Mouse (Mus musculus) limb, embryonic 15.5 days (tissue): ENCODE data around the gene Shq1. TPM values are rescaled to one million over a fixed set of nuclear protein-coding genes. Genes with fewer than 3 reads are reported as not detected.

Experiments used
- ATAC-seq: fragments of 200-750 bp; cut with Nextera tagmentation; 2 replicates; pipeline ENCODE4 v1.8.0; 2017; ENCODE audit warnings: low read depth, moderate TSS enrichment; ENCODE audit not compliant: insufficient number of reproducible peaks, low FRiP score, low TSS enrichment
- H3K27ac ChIP-seq: fragments of 300-500 bp; sonication (generic); 2 replicates; pipeline ENCODE4 v1.5.1; 2015; ENCODE audit warnings: moderate library complexity, mild to moderate bottlenecking, inconsistent platforms
- H3K27me3 ChIP-seq: fragments of 300-500 bp; sonication (generic); 2 replicates; pipeline ENCODE4 v1.6.1; 2015; ENCODE audit warnings: inconsistent platforms
- H3K36me3 ChIP-seq: fragments of 300-500 bp; sonication (generic); 2 replicates; pipeline ENCODE4 v1.6.1; 2015; ENCODE audit warnings: inconsistent platforms
- H3K4me1 ChIP-seq: fragments of 300-500 bp; sonication (generic); 2 replicates; pipeline ENCODE4 v1.6.1; 2015; ENCODE audit warnings: inconsistent platforms
- H3K4me2 ChIP-seq: fragments of 300-500 bp; sonication (generic); 2 replicates; pipeline ENCODE4 v1.6.1; 2015; ENCODE audit warnings: mild to moderate bottlenecking, inconsistent platforms
- H3K4me3 ChIP-seq: fragments of 300-500 bp; sonication (generic); 2 replicates; pipeline ENCODE4 v1.5.1; 2015; ENCODE audit warnings: mild to moderate bottlenecking, inconsistent platforms
- H3K9ac ChIP-seq: fragments of 300-500 bp; sonication (generic); 2 replicates; pipeline ENCODE4 v1.6.1; 2015; ENCODE audit warnings: inconsistent platforms
- H3K9me3 ChIP-seq: fragments of 300-500 bp; sonication (generic); 2 replicates; pipeline ENCODE4 v1.6.1; 2016; ENCODE audit warnings: inconsistent platforms
- WGBS: fragments of 180-500 bp; shearing (Covaris S2); methylation state at CpG from one replicate; pipeline ENCODE4 v1.1.7; 2015; 5-methylcytosine and 5-hydroxymethylcytosine counted together
- polyA plus RNA-seq: library from polyadenylated mRNA; unstranded; fragments of >200 nt; fragmentation: Nextera tagmentation; extraction: Ambion mirVana; gene quantifications from 2 replicates; pipeline ENCODE4 v1.2.1, GENCODE M21; 2015

Gene Shq1
- polyA plus RNA-seq, 1 experiment from 2014 or later: 14.3 TPM

DNA sequence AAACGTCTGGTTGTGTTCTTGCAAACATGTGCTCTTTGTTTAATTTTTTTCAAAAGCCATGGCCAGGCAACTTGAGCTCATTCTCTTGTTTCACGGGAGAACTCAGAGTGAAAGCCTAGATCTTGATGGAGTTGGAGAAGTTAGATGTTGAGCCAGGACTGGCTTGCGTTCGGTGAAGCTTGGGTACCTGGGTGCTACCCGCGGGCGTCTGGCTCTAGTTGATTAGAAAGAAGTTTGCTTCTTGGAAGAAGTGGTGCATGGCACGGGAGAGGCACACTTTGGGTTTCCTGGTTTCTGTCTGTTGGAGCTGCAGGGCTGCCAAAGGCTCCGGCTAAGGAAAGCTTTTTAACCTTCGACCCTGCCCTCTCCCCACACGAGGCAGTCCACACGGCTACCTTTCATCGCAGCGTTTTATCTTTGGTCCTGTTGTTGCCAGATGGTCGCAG, 34.4 kb upstream of the Shq1 start:
- Histone ChIP-seq H3K27ac (peak overlapping the region; percentile 94), H3K9me3 (no peaks in the 10 kb centered on the region; the same call in 1 of the 2 replicates), H3K4me1 (peaks cover 40% of the 10 kb centered on the region), H3K4me3 (peak overlapping the region; percentile 83), H3K9ac (peak overlapping the region; percentile 86), H3K36me3 (no peaks in the 10 kb centered on the region), H3K27me3 (no peaks in the 10 kb centered on the region), H3K4me2 (peak overlapping the region; percentile 77)
- no peak for ATAC-seq
- 2% methylated on average over 15 of the region's 15 CpGs for WGBS

GRCm38 (mm10) chr6:100704574-100705365, 33.8 kb upstream of the Shq1 start, which contains the start of gene Gxylt2:
Gene Gxylt2, plus strand, starts transcription at chr6:100704734.
- Histone ChIP-seq H3K4me2 (peak within 1 kb of the TSS; percentile 77), H3K4me1 (peaks cover 40% of the 10 kb centered on the region), H3K4me3 (peak within 1 kb of the TSS; percentile 83), H3K9me3 (no peaks in the 10 kb centered on the region; the same call in 1 of the 2 replicates), H3K36me3 (no peaks in the 10 kb centered on the region), H3K27me3 (no peaks in the 10 kb centered on the region), H3K27ac (peak within 1 kb of the TSS; percentile 94), H3K9ac (peak within 1 kb of the TSS; percentile 86)
- WGBS: under 1% methylated on average over 69 of the region's 77 CpGs
- ATAC-seq: peak; percentile 89

DNA sequence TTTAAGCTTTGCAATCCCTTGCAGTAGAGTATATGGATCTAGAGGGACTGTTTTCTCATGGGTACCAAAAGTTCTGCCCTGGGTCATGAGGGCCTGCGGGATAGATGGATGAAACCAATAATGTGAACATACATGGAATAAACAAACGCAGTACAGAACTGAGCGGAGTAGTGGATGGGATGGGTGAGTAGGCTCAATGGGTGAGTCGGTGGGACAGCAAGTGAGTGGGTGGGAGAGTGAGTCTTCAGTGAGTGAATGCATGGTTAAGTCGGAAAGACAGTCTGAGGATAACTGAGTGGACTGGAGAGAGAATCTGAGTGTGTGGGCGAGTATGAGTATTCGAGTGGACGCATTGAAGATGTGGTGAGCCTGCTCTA, 33.2 kb upstream of the Shq1 start:
- Histone ChIP-seq H3K27me3 (no peaks in the 10 kb centered on the region), H3K9me3 (no peaks in the 10 kb centered on the region; the same call in 1 of the 2 replicates), H3K9ac (peak overlapping the region; percentile 86), H3K4me2 (peak overlapping the region; percentile 77), H3K27ac (peak overlapping the region; percentile 94), H3K4me3 (peak overlapping the region; percentile 83), H3K4me1 (peaks cover 35% of the 10 kb centered on the region), H3K36me3 (no peaks in the 10 kb centered on the region)
- ATAC-seq: no peak
- WGBS: 27% methylated on average over 8 of the region's 8 CpGs

DNA sequence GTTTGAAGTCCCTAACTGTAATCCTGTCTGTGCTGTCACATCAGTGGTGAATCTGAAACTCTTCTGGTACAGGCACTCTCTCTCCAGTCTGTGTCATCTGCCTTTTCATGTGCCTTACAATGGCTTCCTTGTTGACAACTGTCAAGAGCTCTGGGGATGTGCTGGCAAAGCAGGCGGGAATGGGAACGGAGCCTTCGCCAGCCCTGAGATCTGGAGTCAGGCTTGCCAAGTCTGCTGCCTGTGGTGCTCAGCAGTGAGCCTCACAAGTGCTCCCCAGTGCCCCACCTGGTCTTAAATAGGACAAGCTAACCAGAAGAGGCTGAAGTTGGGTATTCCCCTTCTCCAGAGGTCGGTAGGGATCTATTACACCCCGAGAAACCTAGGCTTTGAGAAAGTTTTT, 29.8 kb upstream of the Shq1 start:
- H3K36me3 ChIP-seq: no peaks in the 10 kb centered on the region
- 65% methylated on average over 5 of the region's 5 CpGs for WGBS
- H3K27me3 ChIP-seq: no peaks in the 10 kb centered on the region
- H3K27ac ChIP-seq: no peak overlapping the region
- ATAC-seq: no peak
- H3K4me2 ChIP-seq: no peak overlapping the region
- H3K4me1 ChIP-seq: peaks cover 9% of the 10 kb centered on the region
- H3K4me3 ChIP-seq: no peak overlapping the region
- no peaks in the 10 kb centered on the region; the same call in 1 of the 2 replicates for H3K9me3 ChIP-seq
- H3K9ac ChIP-seq: no peak overlapping the region

DNA sequence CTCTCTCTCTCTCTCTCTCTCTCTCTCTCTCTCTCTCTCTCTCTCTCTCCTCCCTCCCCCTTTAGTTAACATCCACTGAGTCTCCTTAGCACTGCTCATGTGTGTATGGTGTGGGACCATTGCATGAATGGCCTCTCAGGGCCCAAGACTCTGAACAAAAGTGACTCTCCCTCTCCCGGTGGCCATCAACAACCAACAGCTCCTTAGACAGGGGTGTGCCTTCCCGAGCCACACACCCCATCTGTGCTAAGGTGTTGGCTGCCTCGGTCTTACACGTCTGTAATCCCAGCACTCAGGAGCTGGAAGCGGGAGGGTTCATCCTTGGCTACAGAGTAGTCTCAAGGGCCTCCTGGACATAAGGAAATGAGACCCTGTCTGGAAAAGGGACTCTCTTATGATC, 29.0 kb upstream of the Shq1 start:
- Histone ChIP-seq H3K9ac (no peak overlapping the region), H3K4me3 (no peak overlapping the region), H3K9me3 (no peaks in the 10 kb centered on the region; the same call in 1 of the 2 replicates), H3K4me1 (peaks cover 8% of the 10 kb centered on the region), H3K27ac (no peak overlapping the region), H3K27me3 (no peaks in the 10 kb centered on the region), H3K36me3 (no peaks in the 10 kb centered on the region), H3K4me2 (no peak overlapping the region)
- 81% methylated on average over 5 of the region's 5 CpGs for WGBS
- ATAC-seq: no peak

DNA sequence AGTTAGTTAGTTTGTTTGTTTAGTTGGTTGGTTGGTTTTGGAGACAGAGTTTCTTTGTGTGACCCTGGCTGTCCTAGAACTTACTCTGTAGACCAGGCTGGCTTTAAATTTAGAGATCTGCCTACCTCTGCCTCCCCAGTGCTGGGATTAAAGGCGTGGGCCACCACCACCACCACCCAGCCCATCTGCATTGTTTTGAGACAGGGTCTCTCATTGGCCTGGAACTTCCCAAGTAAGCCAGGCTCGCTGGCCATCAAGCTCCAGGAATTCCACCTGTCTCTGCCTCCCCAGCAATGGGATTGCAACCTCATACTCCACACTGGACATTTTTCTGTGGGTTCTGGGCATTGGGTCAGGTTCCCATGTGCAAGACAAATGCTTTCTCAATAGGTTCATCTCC, 15.4 kb upstream of the Shq1 start:
- Histone ChIP-seq H3K27ac (no peak overlapping the region), H3K9ac (no peak overlapping the region), H3K36me3 (no peaks in the 10 kb centered on the region), H3K27me3 (no peaks in the 10 kb centered on the region), H3K4me2 (no peak overlapping the region), H3K9me3 (no peaks in the 10 kb centered on the region), H3K4me3 (no peak overlapping the region), H3K4me1 (no peaks in the 10 kb centered on the region)
- WGBS: 81% methylated on average over 2 of the region's 2 CpGs
- no peak for ATAC-seq

DNA sequence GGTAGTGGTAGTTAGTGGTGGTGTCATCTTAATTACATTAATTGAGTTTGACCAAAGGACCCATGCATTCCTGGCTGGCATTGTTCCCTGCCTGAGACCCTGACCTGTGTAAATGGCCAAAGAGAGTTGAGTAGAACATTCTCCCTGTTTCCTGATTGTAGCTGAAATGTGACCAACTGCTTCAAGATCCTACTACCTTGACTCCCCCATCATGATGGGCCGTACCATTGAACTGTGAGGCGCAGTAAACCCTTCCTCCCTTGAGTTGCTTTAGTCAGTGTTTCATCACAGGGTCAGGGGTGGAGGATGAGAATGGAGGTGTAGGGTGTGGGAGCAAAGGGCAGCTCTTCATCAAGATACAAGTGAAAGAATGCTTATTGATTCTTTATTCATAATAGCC, 7.7 kb upstream of the Shq1 start:
- Histone ChIP-seq H3K4me2 (no peak overlapping the region), H3K9me3 (no peaks in the 10 kb centered on the region), H3K36me3 (no peaks in the 10 kb centered on the region), H3K27ac (no peak overlapping the region), H3K4me1 (no peaks in the 10 kb centered on the region), H3K4me3 (no peak overlapping the region), H3K9ac (no peak overlapping the region), H3K27me3 (no peaks in the 10 kb centered on the region)
- 95% methylated on average over 2 of the region's 2 CpGs for WGBS
- no peak for ATAC-seq

DNA sequence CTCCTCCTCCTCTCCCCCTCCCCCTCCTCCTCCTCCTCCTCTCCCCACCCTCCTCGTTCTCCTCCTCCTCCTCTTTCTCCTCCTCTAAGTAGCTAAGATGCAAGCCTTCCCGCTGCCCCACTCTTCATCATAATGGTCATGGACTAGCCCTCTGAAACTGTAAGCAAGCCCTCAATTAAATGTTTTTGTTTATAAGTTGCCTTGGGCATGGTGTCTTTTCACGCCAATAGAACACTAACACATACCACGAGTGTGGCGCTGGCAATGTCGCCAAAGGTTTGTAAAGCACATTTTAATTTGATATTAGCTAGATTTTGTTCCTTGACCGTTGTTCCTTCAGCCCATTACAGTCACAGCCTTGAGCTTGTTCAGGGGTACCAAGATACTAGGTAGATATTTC, 5.5 kb upstream of the Shq1 start:
- Histone ChIP-seq H3K4me1 (0 out of 2 replicates have a peak, but pooled peaks cover 1% of the 10 kb centered on the region), H3K27me3 (peaks cover 8% of the 10 kb centered on the region; the same call in 1 of the 2 replicates), H3K9me3 (no peaks in the 10 kb centered on the region), H3K27ac (no peak overlapping the region), H3K4me2 (no peak overlapping the region), H3K36me3 (no peaks in the 10 kb centered on the region), H3K4me3 (no peak overlapping the region), H3K9ac (no peak overlapping the region)
- 89% methylated on average over 6 of the region's 7 CpGs for WGBS
- ATAC-seq: no peak

DNA sequence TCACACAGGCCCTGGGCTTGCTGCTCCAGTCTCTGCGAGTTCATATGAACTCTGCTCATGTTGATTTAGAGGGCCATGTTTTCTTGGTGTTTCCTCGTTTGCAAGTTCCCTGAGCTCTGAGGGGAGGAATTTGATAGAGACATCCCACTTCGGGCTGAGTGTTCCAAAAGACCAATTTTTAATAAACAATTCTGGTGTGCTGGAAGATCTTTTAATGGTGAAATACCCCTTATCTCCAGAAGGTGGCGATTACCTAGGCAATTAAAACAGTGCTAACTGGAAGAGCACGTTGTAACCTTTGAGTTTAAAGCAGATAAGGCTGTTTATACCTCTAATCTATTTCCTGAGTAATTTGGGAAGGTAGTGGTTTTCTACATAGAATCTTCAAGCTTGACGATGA, 4.0 kb upstream of the Shq1 start:
- no peak overlapping the region for H3K27ac ChIP-seq
- H3K4me2 ChIP-seq: no peak overlapping the region
- H3K27me3 ChIP-seq: peaks cover 8% of the 10 kb centered on the region; the same call in 1 of the 2 replicates
- no peak overlapping the region for H3K4me3 ChIP-seq
- H3K36me3 ChIP-seq: no peaks in the 10 kb centered on the region
- H3K4me1 ChIP-seq: peaks cover 11% of the 10 kb centered on the region
- 20% methylated on average over 6 of the region's 6 CpGs for WGBS
- no peaks in the 10 kb centered on the region for H3K9me3 ChIP-seq
- no peak for ATAC-seq
- H3K9ac ChIP-seq: no peak overlapping the region

GRCm38 (mm10) chr6:100671401-100671800, 444 bp upstream of the Shq1 start:
- Histone ChIP-seq H3K27ac (no peak overlapping the region), H3K4me1 (peaks cover 11% of the 10 kb centered on the region), H3K9ac (no peak overlapping the region), H3K36me3 (no peaks in the 10 kb centered on the region), H3K27me3 (peaks cover 8% of the 10 kb centered on the region; the same call in 1 of the 2 replicates), H3K4me2 (peak overlapping the region; percentile 92), H3K9me3 (no peaks in the 10 kb centered on the region), H3K4me3 (peak overlapping the region; percentile 93)
- WGBS: 4% methylated on average over 7 of the region's 7 CpGs
- ATAC-seq: no peak

DNA sequence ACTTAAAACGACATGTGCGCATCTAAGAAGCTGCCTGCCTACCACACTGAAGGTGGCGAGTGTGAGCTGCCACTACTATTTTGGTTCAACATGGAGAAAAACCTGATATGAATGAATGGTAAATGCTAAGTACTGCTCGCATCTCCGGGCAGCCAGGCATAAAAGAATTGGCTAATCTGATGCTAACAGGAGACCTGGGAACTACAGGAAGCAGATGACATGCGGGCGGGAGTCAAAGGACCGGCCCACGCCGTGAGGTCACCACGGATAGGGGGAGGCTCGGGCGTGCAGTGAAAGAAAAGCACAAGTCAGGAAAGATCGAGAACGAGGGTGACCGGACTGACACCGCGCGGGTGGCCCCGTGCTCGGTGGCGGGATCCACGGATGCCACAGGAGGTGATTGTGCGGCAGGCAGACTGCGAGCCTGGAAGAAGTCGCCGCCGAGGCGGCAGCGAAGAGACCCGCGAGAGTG, 551 bp downstream of the Shq1 start:
- Histone ChIP-seq H3K27ac (0 out of 2 replicates have a peak overlapping the region, but pooled peaks have one; percentile 40), H3K9me3 (no peaks in the 10 kb centered on the region), H3K4me2 (peak overlapping the region; percentile 92), H3K27me3 (peaks cover 8% of the 10 kb centered on the region; the same call in 1 of the 2 replicates), H3K36me3 (no peaks in the 10 kb centered on the region), H3K4me3 (peak overlapping the region; percentile 93), H3K9ac (peak overlapping the region; percentile 60), H3K4me1 (peaks cover 11% of the 10 kb centered on the region)
- ATAC-seq: no peak
- 1% methylated on average over 32 of the region's 32 CpGs for WGBS

GRCm38 (mm10) chr6:100668858-100669257, 2.1 kb downstream of the Shq1 start:
- Histone ChIP-seq H3K4me1 (peaks cover 11% of the 10 kb centered on the region), H3K36me3 (peaks cover 9% of the 10 kb centered on the region), H3K9me3 (no peaks in the 10 kb centered on the region), H3K9ac (no peak overlapping the region), H3K27ac (no peak overlapping the region), H3K4me3 (no peak overlapping the region), H3K27me3 (peaks cover 8% of the 10 kb centered on the region; the same call in 1 of the 2 replicates), H3K4me2 (no peak overlapping the region)
- no peak for ATAC-seq
- WGBS: 76% methylated on average over 2 of the region's 2 CpGs
